Mouse (Mus musculus) left cerebral cortex, postnatal 14 days (tissue): ENCODE results near the gene Ecm2. TPM values are rescaled to one million over a fixed set of nuclear protein-coding genes. Genes with fewer than 3 reads are reported as not detected.

Experiments
- DNase-seq, 2 experiments: peaks; one replicate each; pipeline ENCODE4 v3.0.0; 2021 to 2022; ENCODE audit warnings: low spot score in 2 of 2, mixed read lengths in 1 of 2
- intact Hi-C: fragments of 180-260 bp; cut with DNase I; formaldehyde crosslinking; loops from one replicate; pipeline ENCODE4 v1.15.1; 2025
- total RNA-seq, 2 experiments: library from RNA; stranded (reverse); gene quantifications; 2 replicates each; pipeline ENCODE4 v1.2.3; 2021

Ecm2 gene
- total RNA-seq, 2 experiments from 2014 or later: 2.0 to 2.4 TPM

DNA sequence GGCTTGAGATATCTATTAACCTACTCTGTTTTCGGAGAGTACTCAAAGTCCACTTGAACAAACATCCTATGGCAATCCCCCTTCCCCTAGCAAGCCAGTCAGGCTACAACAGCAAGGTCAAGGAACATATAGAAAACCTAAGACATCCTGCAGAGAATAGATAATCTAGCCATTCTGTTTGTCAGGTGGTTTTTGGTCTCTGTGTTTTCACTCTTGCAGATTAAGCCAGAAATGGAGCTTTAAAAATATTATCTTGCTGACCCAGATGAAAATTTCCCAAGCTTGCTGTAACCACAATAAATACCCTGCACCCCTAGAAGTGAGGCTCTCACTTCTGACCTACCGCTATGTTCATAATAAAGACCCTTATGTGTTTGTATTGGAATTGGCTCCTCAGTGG is 66.8 kb downstream of the Ecm2 start:
- intact Hi-C loops: no loop called here
- no peak for DNase-seq

- intact Hi-C loops: no loop called here
These were observed 77.2 kb downstream of the Ecm2 start, which contains the start of gene Omd for GRCm38 (mm10) chr13:49581541-49582530. TSS of gene Omd (plus strand) at chr13:49582462.

More at GRCm38 (mm10) chr13:49581541-49582530, 77.2 kb downstream of the Ecm2 start, which contains the start of gene Omd:
- DNase-seq: no peak

Other genes with a start within 250 kb of the Ecm2 start
- gene Fgd3, start 184.5 kb upstream of the Ecm2 start, total RNA-seq: 1 to 10 TPM; 6.7 to 7.0 TPM
- 10 to 100 TPM; 43.2 to 44.1 TPM for gene Bicd2, start 163.2 kb upstream of the Ecm2 start, total RNA-seq
- 10 to 100 TPM; 12.8 to 14.2 TPM for gene Ippk, start 83.6 kb upstream of the Ecm2 start, total RNA-seq
- gene Tes3-ps, start 11.5 kb upstream of the Ecm2 start, total RNA-seq: 1 to 10 TPM; 1.3 to 2.4 TPM
- 1 to 10 TPM; 1.4 to 1.9 TPM for gene Aspn, start 39.6 kb downstream of the Ecm2 start, total RNA-seq
- 1 to 10 TPM; 1.5 to 1.9 TPM for gene Omd, start 77.7 kb downstream of the Ecm2 start, total RNA-seq
- gene Ogn, start 103.2 kb downstream of the Ecm2 start, total RNA-seq: 1 to 10 TPM; 5.4 to 7.3 TPM
- 1 to 10 TPM in 1 of 2 experiments, under 1 TPM in 1; 0.92 to 1.5 TPM for gene Cenpp, start 148.0 kb downstream of the Ecm2 start, total RNA-seq
- gene Nol8, start 148.3 kb downstream of the Ecm2 start, total RNA-seq: 10 to 100 TPM; 21.3 to 24.7 TPM
- gene Iars, start 177.3 kb downstream of the Ecm2 start, total RNA-seq: 10 to 100 TPM; 68.0 to 72.7 TPM